Mouse (Mus musculus): ENCODE data around the gene Mtif3. TPM values are rescaled to one million over a fixed set of nuclear protein-coding genes. Genes with fewer than 3 reads are reported as not detected.

Gene Mtif3
- polyA plus RNA-seq, 1 experiment: 23.7 TPM

- Histone ChIP-seq H3K27me3 (ENCODE audit: control insufficient read depth, insufficient read depth, insufficient read length) (peaks cover 4% of the 10 kb centered on the region), H3ac (ENCODE audit: control insufficient read depth, insufficient read length) (no peak overlapping the region), H3K36me3 (ENCODE audit: control insufficient read depth, insufficient read depth) (no peaks in the 10 kb centered on the region), H3K4me2 (ENCODE audit: low read depth) (no peak overlapping the region), H3K79me2 (ENCODE audit: control insufficient read depth, insufficient read depth) (no peaks in the 10 kb centered on the region), H3K4me3 (no peak overlapping the region)
- TF ChIP-seq TCF3 (IDR thresholded peaks at IDR 0.05; ENCODE audit: insufficient read length, low read depth) (no peak), REST (IDR thresholded peaks at IDR 0.05; ENCODE audit: insufficient read depth, insufficient read length) (no peak)
Observed at GRCm38 (mm10) chr5:146931904-146932553, 31.6 kb downstream of the Mtif3 start.

GRCm38 (mm10) chr5:146931422-146931821 is 32.2 kb downstream of the Mtif3 start:
- Histone ChIP-seq H3K36me3 (ENCODE audit: control insufficient read depth, insufficient read depth) (no peaks in the 10 kb centered on the region), H3K4me2 (ENCODE audit: low read depth) (no peak overlapping the region), H3K27me3 (ENCODE audit: control insufficient read depth, insufficient read depth, insufficient read length) (peaks cover 4% of the 10 kb centered on the region), H3K79me2 (ENCODE audit: control insufficient read depth, insufficient read depth) (no peaks in the 10 kb centered on the region), H3K4me3 (no peak overlapping the region), H3ac (ENCODE audit: control insufficient read depth, insufficient read length) (no peak overlapping the region)
- no peak for TF ChIP-seq USF1 (IDR thresholded peaks at IDR 0.05; ENCODE audit: low read depth)
- no peak for TF ChIP-seq E2F4 (IDR thresholded peaks at IDR 0.05; ENCODE audit: insufficient read depth)
- TF ChIP-seq MAX (IDR thresholded peaks at IDR 0.05; ENCODE audit: low read depth): no peak
- no peak for TF ChIP-seq TCF12 (IDR thresholded peaks at IDR 0.05; ENCODE audit: insufficient read depth, poor library complexity, severe bottlenecking)
- no peak for TF ChIP-seq REST (IDR thresholded peaks at IDR 0.05; ENCODE audit: insufficient read depth, insufficient read length)
- no peak for TF ChIP-seq POLR2AphosphoS2 (IDR thresholded peaks at IDR 0.05; ENCODE audit: insufficient read length, low read depth)
- TF ChIP-seq CEBPB (IDR thresholded peaks at IDR 0.05; ENCODE audit: insufficient read depth, poor library complexity, severe bottlenecking): no peak
- TF ChIP-seq MYOG (IDR thresholded peaks at IDR 0.05; ENCODE audit: control insufficient read depth in 1 of 3, insufficient read depth in 1 of 3, insufficient read length in 2 of 3, low read depth in 2 of 3): no peak
- TF ChIP-seq SRF (IDR thresholded peaks at IDR 0.05; ENCODE audit: control insufficient read depth, insufficient read length, low read depth): no peak
- no peak for TF ChIP-seq TCF3 (IDR thresholded peaks at IDR 0.05; ENCODE audit: insufficient read length, low read depth)

GRCm38 (mm10) chr5:146926673-146927072 is 36.9 kb downstream of the Mtif3 start:
- Histone ChIP-seq H3ac (ENCODE audit: control insufficient read depth, insufficient read length) (no peak overlapping the region), H3K79me2 (ENCODE audit: control insufficient read depth, insufficient read depth) (no peaks in the 10 kb centered on the region), H3K4me2 (ENCODE audit: low read depth) (no peak overlapping the region), H3K27me3 (ENCODE audit: control insufficient read depth, insufficient read depth, insufficient read length) (no peaks in the 10 kb centered on the region), H3K4me3 (no peak overlapping the region), H3K36me3 (ENCODE audit: control insufficient read depth, insufficient read depth) (no peaks in the 10 kb centered on the region)
- TF ChIP-seq CEBPB (IDR thresholded peaks at IDR 0.05; ENCODE audit: insufficient read depth, poor library complexity, severe bottlenecking) (no peak), POLR2A (IDR thresholded peaks at IDR 0.05; ENCODE audit: insufficient read length, low read depth) (no peak), TCF3 (IDR thresholded peaks at IDR 0.05; ENCODE audit: insufficient read length, low read depth) (no peak), POLR2AphosphoS2 (IDR thresholded peaks at IDR 0.05; ENCODE audit: insufficient read length, low read depth) (no peak), MYOG (IDR thresholded peaks at IDR 0.05; ENCODE audit: control insufficient read depth in 1 of 3, insufficient read depth in 1 of 3, insufficient read length in 2 of 3, low read depth in 2 of 3) (no peak), SRF (IDR thresholded peaks at IDR 0.05; ENCODE audit: control insufficient read depth, insufficient read length, low read depth) (no peak), MAX (IDR thresholded peaks at IDR 0.05; ENCODE audit: low read depth) (no peak), REST (IDR thresholded peaks at IDR 0.05; ENCODE audit: insufficient read depth, insufficient read length) (no peak), E2F4 (IDR thresholded peaks at IDR 0.05; ENCODE audit: insufficient read depth) (no peak), USF1 (IDR thresholded peaks at IDR 0.05; ENCODE audit: low read depth) (no peak), MYOD1 (IDR thresholded peaks at IDR 0.05; ENCODE audit: control insufficient read depth in 1 of 3, insufficient read length in 2 of 3, low read depth in 2 of 3) (no peak), TCF12 (IDR thresholded peaks at IDR 0.05; ENCODE audit: insufficient read depth, poor library complexity, severe bottlenecking) (no peak)

- no peaks in the 10 kb centered on the region for H3K79me2 ChIP-seq (ENCODE audit: control insufficient read depth, insufficient read depth)
- H3ac ChIP-seq (ENCODE audit: control insufficient read depth, insufficient read length): no peak overlapping the region
- H3K4me2 ChIP-seq (ENCODE audit: low read depth): no peak overlapping the region
- no peaks in the 10 kb centered on the region for H3K27me3 ChIP-seq (ENCODE audit: control insufficient read depth, insufficient read depth, insufficient read length)
- TF ChIP-seq TCF3 (IDR thresholded peaks at IDR 0.05; ENCODE audit: insufficient read length, low read depth): no peak
- no peak for TF ChIP-seq MYOG (IDR thresholded peaks at IDR 0.05; ENCODE audit: control insufficient read depth in 1 of 3, insufficient read depth in 1 of 3, insufficient read length in 2 of 3, low read depth in 2 of 3)
- no peak for TF ChIP-seq REST (IDR thresholded peaks at IDR 0.05; ENCODE audit: insufficient read depth, insufficient read length)
- TF ChIP-seq POLR2A (IDR thresholded peaks at IDR 0.05; ENCODE audit: insufficient read length, low read depth): no peak
- TF ChIP-seq TCF12 (IDR thresholded peaks at IDR 0.05; ENCODE audit: insufficient read depth, poor library complexity, severe bottlenecking): no peak
- no peak overlapping the region for H3K4me3 ChIP-seq
- no peaks in the 10 kb centered on the region for H3K36me3 ChIP-seq (ENCODE audit: control insufficient read depth, insufficient read depth)
Observed at GRCm38 (mm10) chr5:146923547-146923946, 40.1 kb downstream of the Mtif3 start.

GRCm38 (mm10) chr5:146921224-146921623 is 42.4 kb downstream of the Mtif3 start:
- TF ChIP-seq TCF12 (IDR thresholded peaks at IDR 0.05; ENCODE audit: insufficient read depth, poor library complexity, severe bottlenecking) (no peak), MYOG (IDR thresholded peaks at IDR 0.05; ENCODE audit: control insufficient read depth in 1 of 3, insufficient read depth in 1 of 3, insufficient read length in 2 of 3, low read depth in 2 of 3) (no peak), REST (IDR thresholded peaks at IDR 0.05; ENCODE audit: insufficient read depth, insufficient read length) (no peak), SRF (IDR thresholded peaks at IDR 0.05; ENCODE audit: control insufficient read depth, insufficient read length, low read depth) (no peak), USF1 (IDR thresholded peaks at IDR 0.05; ENCODE audit: low read depth) (no peak), CEBPB (IDR thresholded peaks at IDR 0.05; ENCODE audit: insufficient read depth, poor library complexity, severe bottlenecking) (no peak), POLR2A (IDR thresholded peaks at IDR 0.05; ENCODE audit: insufficient read length, low read depth) (no peak), MYOD1 (IDR thresholded peaks at IDR 0.05; ENCODE audit: control insufficient read depth in 1 of 3, insufficient read length in 2 of 3, low read depth in 2 of 3) (no peak), POLR2AphosphoS2 (IDR thresholded peaks at IDR 0.05; ENCODE audit: insufficient read length, low read depth) (no peak), TCF3 (IDR thresholded peaks at IDR 0.05; ENCODE audit: insufficient read length, low read depth) (no peak), E2F4 (IDR thresholded peaks at IDR 0.05; ENCODE audit: insufficient read depth) (no peak), MAX (IDR thresholded peaks at IDR 0.05; ENCODE audit: low read depth) (no peak)
- Histone ChIP-seq H3K27me3 (ENCODE audit: control insufficient read depth, insufficient read depth, insufficient read length) (no peaks in the 10 kb centered on the region), H3K79me2 (ENCODE audit: control insufficient read depth, insufficient read depth) (no peaks in the 10 kb centered on the region), H3K36me3 (ENCODE audit: control insufficient read depth, insufficient read depth) (no peaks in the 10 kb centered on the region), H3ac (ENCODE audit: control insufficient read depth, insufficient read length) (no peak overlapping the region), H3K4me3 (no peak overlapping the region), H3K4me2 (ENCODE audit: low read depth) (no peak overlapping the region)

All from myocyte (in vitro differentiated cells).